8 mouse cellular contexts compared by ENCODE assay signal in genomic region chr7:19332709-19333352, GRCm38 (mm10). TPM values are rescaled to one million over a fixed set of nuclear protein-coding genes. Genes with fewer than 3 reads are reported as not detected.
A peak's percentile ranks its signal among the peaks of the same experiment; 100 is the strongest.
DNase-seq lines count a peak whose midpoint lies in the region; ATAC-seq and TF ChIP-seq lines count a peak whose summit lies in the region.

No protein-coding gene starts in this region.

- peak overlapping the region; percentile 93 for H3K27ac ChIP-seq in bone marrow, adult 2 months (ENCODE audit: control insufficient read depth, insufficient read depth, low read depth, low read length, poor library complexity)
- H3K27ac ChIP-seq in heart, embryonic 13.5 days (replicated peaks), result peak overlapping the region; percentile 85
- peak overlapping the region; percentile 54; the same call in 1 of the 2 replicates for H3K27ac ChIP-seq in kidney, postnatal 0 days
- H3K27ac ChIP-seq in liver, embryonic 11.5 days (ENCODE audit: low read depth, low read length), result peak overlapping the region; percentile 58; the same call in 1 of the 2 replicates
- H3K27ac ChIP-seq in stomach, embryonic 15.5 days, result peak overlapping the region; percentile 64

- H3K9me3 ChIP-seq in heart, embryonic 13.5 days, result no peaks in the 10 kb centered on the region
- H3K9me3 ChIP-seq in kidney, postnatal 0 days (replicated peaks; ENCODE audit: low read length), result no peaks in the 10 kb centered on the region
- H3K9me3 ChIP-seq in liver, embryonic 11.5 days (ENCODE audit: control insufficient read depth, low read length), result no peaks in the 10 kb centered on the region
- H3K9me3 ChIP-seq in stomach, embryonic 15.5 days, result no peaks in the 10 kb centered on the region

- peak overlapping the region; percentile 73 for H3K4me3 ChIP-seq in bone marrow, adult 2 months (replicated peaks; ENCODE audit: control insufficient read depth, low read depth, low read length)
- peak overlapping the region; percentile 69 for H3K4me3 ChIP-seq in heart, embryonic 13.5 days
- peak overlapping the region; percentile 59 for H3K4me3 ChIP-seq in kidney, postnatal 0 days (replicated peaks; ENCODE audit: low read depth, low read length)
- peak overlapping the region; percentile 67 for H3K4me3 ChIP-seq in liver, embryonic 11.5 days (ENCODE audit: low read depth, low read length)
- peak overlapping the region; percentile 46 for H3K4me3 ChIP-seq in myocyte
- H3K4me3 ChIP-seq in stomach, embryonic 15.5 days (replicated peaks), result peak overlapping the region; percentile 61

- peak overlapping the region; percentile 77 for H3K4me2 ChIP-seq in heart, embryonic 13.5 days
- peak overlapping the region; percentile 92 for H3K4me2 ChIP-seq in kidney, postnatal 0 days (ENCODE audit: low read length)
- peak overlapping the region; percentile 91 for H3K4me2 ChIP-seq in liver, embryonic 11.5 days
- peak overlapping the region; percentile 85 for H3K4me2 ChIP-seq in myocyte (ENCODE audit: low read depth)
- H3K4me2 ChIP-seq in stomach, embryonic 15.5 days, result peak overlapping the region; percentile 86

- H3K79me2 ChIP-seq in myocyte (ENCODE audit: control insufficient read depth, insufficient read depth), result peaks cover 16% of the 10 kb centered on the region

- peak; percentile 93 for DNase-seq in A20 (ENCODE audit: low read depth, low spot score)
- peak; percentile 73 for DNase-seq in kidney, postnatal 0 days (ENCODE audit: low spot score)
- DNase-seq in liver, embryonic 11.5 days (ENCODE audit: low spot score), result peak; percentile 73

- peaks cover 6% of the 10 kb centered on the region for H3K4me1 ChIP-seq in bone marrow, adult 2 months (ENCODE audit: control insufficient read depth, insufficient read depth, low read length)
- peaks cover 61% of the 10 kb centered on the region for H3K4me1 ChIP-seq in heart, embryonic 13.5 days
- H3K4me1 ChIP-seq in kidney, postnatal 0 days (replicated peaks; ENCODE audit: insufficient read depth, low read length), result peaks cover 3% of the 10 kb centered on the region; the same call in 1 of the 2 replicates
- peaks cover 11% of the 10 kb centered on the region for H3K4me1 ChIP-seq in liver, embryonic 11.5 days (replicated peaks; ENCODE audit: control insufficient read depth, insufficient read depth, low read length)
- H3K4me1 ChIP-seq in stomach, embryonic 15.5 days, result peaks cover 8% of the 10 kb centered on the region; the same call in 1 of the 2 replicates

- peak overlapping the region; percentile 37 for H3ac ChIP-seq in myocyte (ENCODE audit: control insufficient read depth, insufficient read length)

- WGBS in bone marrow, adult 2 months, result under 1% methylated on average over 52 of the region's 52 CpGs
- under 1% methylated on average over 51 of the region's 52 CpGs for WGBS in heart, embryonic 13.5 days
- WGBS in kidney, postnatal 0 days, result under 1% methylated on average over 48 of the region's 52 CpGs
- WGBS in liver, embryonic 11.5 days, result under 1% methylated on average over 50 of the region's 52 CpGs
- 0% methylated on average over 51 of the region's 52 CpGs for WGBS in stomach, embryonic 15.5 days

- peak; percentile 70 for ATAC-seq in erythroid progenitor cell, adult 5-6 weeks (replicated peaks; ENCODE audit: low FRiP score, poor library complexity, severe bottlenecking)
- peak; percentile 69 for ATAC-seq in heart, embryonic 13.5 days (ENCODE audit: extremely low read depth, insufficient number of reproducible peaks, low FRiP score, low TSS enrichment)
- peak; percentile 62 for ATAC-seq in kidney, postnatal 0 days (replicated peaks; ENCODE audit: low FRiP score, low read depth)
- ATAC-seq in liver, embryonic 11.5 days (replicated peaks; ENCODE audit: low FRiP score), result peak; percentile 75
- ATAC-seq in stomach, embryonic 15.5 days (ENCODE audit: insufficient read depth, low FRiP score, low read depth), result peak; percentile 68

- H3K36me3 ChIP-seq in heart, embryonic 13.5 days, result no peaks in the 10 kb centered on the region
- H3K36me3 ChIP-seq in kidney, postnatal 0 days (ENCODE audit: insufficient read depth, low read length), result no peaks in the 10 kb centered on the region
- no peaks in the 10 kb centered on the region for H3K36me3 ChIP-seq in liver, embryonic 11.5 days (ENCODE audit: control insufficient read depth, insufficient read depth, low read length)
- H3K36me3 ChIP-seq in myocyte (ENCODE audit: control insufficient read depth, insufficient read depth), result no peaks in the 10 kb centered on the region
- no peaks in the 10 kb centered on the region for H3K36me3 ChIP-seq in stomach, embryonic 15.5 days

- H3K9ac ChIP-seq in heart, embryonic 13.5 days, result peak overlapping the region; percentile 91
- H3K9ac ChIP-seq in kidney, postnatal 0 days (ENCODE audit: low read depth, low read length), result peak overlapping the region; percentile 72
- peak overlapping the region; percentile 68 for H3K9ac ChIP-seq in liver, embryonic 11.5 days (ENCODE audit: low read depth, low read length)
- H3K9ac ChIP-seq in stomach, embryonic 15.5 days, result peak overlapping the region; percentile 67

- peak; percentile 42; the same call in 1 of the 2 replicates for TF ChIP-seq POLR2A in bone marrow, adult 2 months (IDR thresholded peaks at IDR 0.05; ENCODE audit: borderline replicate concordance, control insufficient read depth, low read depth, low read length)
- TF ChIP-seq POLR2A in myocyte (IDR thresholded peaks at IDR 0.05; ENCODE audit: insufficient read length, low read depth), result peak; percentile 47

- H3K27me3 ChIP-seq in heart, embryonic 13.5 days (replicated peaks), result no peaks in the 10 kb centered on the region
- no peaks in the 10 kb centered on the region for H3K27me3 ChIP-seq in kidney, postnatal 0 days (ENCODE audit: insufficient read depth, low read length)
- H3K27me3 ChIP-seq in liver, embryonic 11.5 days (replicated peaks; ENCODE audit: control insufficient read depth, insufficient read depth, low read length), result no peaks in the 10 kb centered on the region; the same call in 1 of the 2 replicates
- H3K27me3 ChIP-seq in myocyte (ENCODE audit: control insufficient read depth, insufficient read depth, insufficient read length), result no peaks in the 10 kb centered on the region
- H3K27me3 ChIP-seq in stomach, embryonic 15.5 days (replicated peaks), result no peaks in the 10 kb centered on the region

- no peak for TF ChIP-seq CTCF in bone marrow, adult 2 months (IDR thresholded peaks at IDR 0.05; ENCODE audit: control insufficient read depth, insufficient read depth, low read length)
- TF ChIP-seq CTCF in kidney, postnatal 0 days (IDR thresholded peaks at IDR 0.05; ENCODE audit: low read depth), result no peak

RNA-seq across cellular contexts. Expression of gene Ercc1, which starts 11.7 kb away (rescaled TPM):
- 19.2 and 31.3 TPM in 2 replicates for polyA plus RNA-seq in bone marrow, adult 2 months (2011; ENCODE audit: insufficient read depth, insufficient read length, low replicate concordance, missing spikeins)
- 3.6 and 12.6 TPM in 2 replicates for total RNA-seq in erythroid progenitor cell, adult 5-6 weeks (2015; ENCODE audit: low replicate concordance)
- total RNA-seq in erythroid progenitor cell, adult 5-6 weeks (2017; ENCODE audit: low replicate concordance), result 1.2 and 1.8 TPM in 2 replicates
- 62.6 and 62.7 TPM in 2 replicates for polyA plus RNA-seq in heart, embryonic 13.5 days (2015; fragmentation: Nextera tagmentation; extraction: Ambion mirVana)
- polyA plus RNA-seq in kidney, postnatal 0 days (2015; fragmentation: Nextera tagmentation; extraction: Ambion mirVana), result 68.4 and 68.8 TPM in 2 replicates
- polyA plus RNA-seq in liver, embryonic 11.5 days (2014; fragmentation: Nextera tagmentation; extraction: Ambion mirVana), result 46.4 and 46.8 TPM in 2 replicates
- 83.1 TPM for polyA plus RNA-seq in myocyte (2012; fragmentation: generic; extraction: Trizol)
- polyA plus RNA-seq in stomach, embryonic 15.5 days (2015; fragmentation: Nextera tagmentation; extraction: Ambion mirVana), result 63.7 and 66.5 TPM in 2 replicates

RNA-seq across cellular contexts. Expression of gene Fosb, which starts 23.0 kb away (rescaled TPM):
- 0.50 and 1.1 TPM in 2 replicates for polyA plus RNA-seq in bone marrow, adult 2 months (2011; ENCODE audit: insufficient read depth, insufficient read length, low replicate concordance, missing spikeins)
- 6.3 and 7.9 TPM in 2 replicates for total RNA-seq in erythroid progenitor cell, adult 5-6 weeks (2015; ENCODE audit: low replicate concordance)
- total RNA-seq in erythroid progenitor cell, adult 5-6 weeks (2017; ENCODE audit: low replicate concordance), result 1.3 and 3.3 TPM in 2 replicates
- 0.14 and 0.16 TPM in 2 replicates for polyA plus RNA-seq in heart, embryonic 13.5 days (2015; fragmentation: Nextera tagmentation; extraction: Ambion mirVana)
- 0.11 TPM in 2 replicates for polyA plus RNA-seq in kidney, postnatal 0 days (2015; fragmentation: Nextera tagmentation; extraction: Ambion mirVana)
- polyA plus RNA-seq in liver, embryonic 11.5 days (2014; fragmentation: Nextera tagmentation; extraction: Ambion mirVana), result 0.07 TPM in 1 of 2 replicates, not detected in the other
- 0.82 TPM for polyA plus RNA-seq in myocyte (2012; fragmentation: generic; extraction: Trizol)
- polyA plus RNA-seq in stomach, embryonic 15.5 days (2015; fragmentation: Nextera tagmentation; extraction: Ambion mirVana), result 0.12 and 0.17 TPM in 2 replicates

RNA-seq across cellular contexts. Expression of gene Cd3eap, which starts 26.5 kb away (rescaled TPM):
- polyA plus RNA-seq in bone marrow, adult 2 months (2011; ENCODE audit: insufficient read depth, insufficient read length, low replicate concordance, missing spikeins), result 11.7 and 13.7 TPM in 2 replicates
- 2.1 and 3.6 TPM in 2 replicates for total RNA-seq in erythroid progenitor cell, adult 5-6 weeks (2015; ENCODE audit: low replicate concordance)
- 0.45 and 4.0 TPM in 2 replicates for total RNA-seq in erythroid progenitor cell, adult 5-6 weeks (2017; ENCODE audit: low replicate concordance)
- polyA plus RNA-seq in heart, embryonic 13.5 days (2015; fragmentation: Nextera tagmentation; extraction: Ambion mirVana), result 17.4 and 19.8 TPM in 2 replicates
- polyA plus RNA-seq in kidney, postnatal 0 days (2015; fragmentation: Nextera tagmentation; extraction: Ambion mirVana), result 16.7 and 17.7 TPM in 2 replicates
- 28.7 and 30.2 TPM in 2 replicates for polyA plus RNA-seq in liver, embryonic 11.5 days (2014; fragmentation: Nextera tagmentation; extraction: Ambion mirVana)
- polyA plus RNA-seq in myocyte (2012; fragmentation: generic; extraction: Trizol), result 13.7 TPM
- polyA plus RNA-seq in stomach, embryonic 15.5 days (2015; fragmentation: Nextera tagmentation; extraction: Ambion mirVana), result 24.9 and 26.1 TPM in 2 replicates

RNA-seq across cellular contexts. Expression of gene Ppp1r13l, which starts 26.7 kb away (rescaled TPM):
- polyA plus RNA-seq in bone marrow, adult 2 months (2011; ENCODE audit: insufficient read depth, insufficient read length, low replicate concordance, missing spikeins), result 1.7 and 4.0 TPM in 2 replicates
- not detected in 2 replicates for total RNA-seq in erythroid progenitor cell, adult 5-6 weeks (2015; ENCODE audit: low replicate concordance)
- total RNA-seq in erythroid progenitor cell, adult 5-6 weeks (2017; ENCODE audit: low replicate concordance), result 0.64 and 1.7 TPM in 2 replicates
- 12.8 and 13.0 TPM in 2 replicates for polyA plus RNA-seq in heart, embryonic 13.5 days (2015; fragmentation: Nextera tagmentation; extraction: Ambion mirVana)
- polyA plus RNA-seq in kidney, postnatal 0 days (2015; fragmentation: Nextera tagmentation; extraction: Ambion mirVana), result 3.0 and 4.0 TPM in 2 replicates
- polyA plus RNA-seq in liver, embryonic 11.5 days (2014; fragmentation: Nextera tagmentation; extraction: Ambion mirVana), result 3.9 and 4.2 TPM in 2 replicates
- polyA plus RNA-seq in myocyte (2012; fragmentation: generic; extraction: Trizol), result 36.0 TPM
- polyA plus RNA-seq in stomach, embryonic 15.5 days (2015; fragmentation: Nextera tagmentation; extraction: Ambion mirVana), result 7.8 and 8.9 TPM in 2 replicates

RNA-seq across cellular contexts. Expression of gene Ercc2, which starts 49.0 kb away (rescaled TPM):
- 17.9 and 31.9 TPM in 2 replicates for polyA plus RNA-seq in bone marrow, adult 2 months (2011; ENCODE audit: insufficient read depth, insufficient read length, low replicate concordance, missing spikeins)
- 1.7 and 1.8 TPM in 2 replicates for total RNA-seq in erythroid progenitor cell, adult 5-6 weeks (2015; ENCODE audit: low replicate concordance)
- total RNA-seq in erythroid progenitor cell, adult 5-6 weeks (2017; ENCODE audit: low replicate concordance), result 5.3 and 11.3 TPM in 2 replicates
- 11.8 and 12.2 TPM in 2 replicates for polyA plus RNA-seq in heart, embryonic 13.5 days (2015; fragmentation: Nextera tagmentation; extraction: Ambion mirVana)
- 11.0 and 11.5 TPM in 2 replicates for polyA plus RNA-seq in kidney, postnatal 0 days (2015; fragmentation: Nextera tagmentation; extraction: Ambion mirVana)
- polyA plus RNA-seq in liver, embryonic 11.5 days (2014; fragmentation: Nextera tagmentation; extraction: Ambion mirVana), result 14.0 and 15.6 TPM in 2 replicates
- 11.5 TPM for polyA plus RNA-seq in myocyte (2012; fragmentation: generic; extraction: Trizol)
- polyA plus RNA-seq in stomach, embryonic 15.5 days (2015; fragmentation: Nextera tagmentation; extraction: Ambion mirVana), result 13.5 and 14.8 TPM in 2 replicates

Comparison
In these comparisons a context has a peak if more than half of its experiments do, and no peak if none do; other contexts are left out.
1. Peak in every context shown above with its lines: DNase-seq, ATAC-seq, H3K4me3 ChIP-seq and H3K27ac ChIP-seq.